Mouse (Mus musculus) megakaryocyte, embryonic 14.5 days (primary cell): ENCODE results near the gene Tspan4. TPM values are rescaled to one million over a fixed set of nuclear protein-coding genes. Genes with fewer than 3 reads are reported as not detected.
A peak's percentile ranks its signal among the peaks of the same experiment; 100 is the strongest.

Experiments used
- H3K27me3 ChIP-seq: replicated peaks from 2 replicates; pipeline ENCODE3; 2012; ENCODE audit warnings: inconsistent platforms
- H3K36me3 ChIP-seq: replicated peaks from 2 replicates; pipeline ENCODE3; 2012; ENCODE audit warnings: low read length, inconsistent platforms, mixed read lengths
- H3K4me1 ChIP-seq: 2 replicates; pipeline ENCODE4 v1.6.1; 2012; ENCODE audit warnings: inconsistent platforms
- H3K4me3 ChIP-seq: replicated peaks from 2 replicates; pipeline ENCODE3; 2012; ENCODE audit warnings: moderate library complexity, mild to moderate bottlenecking, inconsistent platforms
- H3K9me3 ChIP-seq: 2 replicates; pipeline ENCODE4 v1.6.1; 2012; ENCODE audit warnings: inconsistent platforms
- FLI1 ChIP-seq: IDR thresholded peaks from 2 replicates; pipeline ENCODE4 v1.6.1; 2012; ENCODE audit warnings: low read length, inconsistent platforms, mixed read lengths
- GATA1 ChIP-seq: IDR thresholded peaks from 3 replicates; pipeline ENCODE4 v1.6.1; 2012; ENCODE audit warnings: mixed read lengths, low read length, inconsistent platforms, borderline replicate concordance
- polyA plus RNA-seq: library from polyadenylated mRNA; stranded (reverse); fragments of >175 nt; gene quantifications from 2 replicates; pipeline ENCODE4 v1.2.3, GENCODE M21; 2012; ENCODE audit warnings: low replicate concordance; ENCODE audit not compliant: insufficient read depth

The Tspan4 gene
- polyA plus RNA-seq, 1 experiment: 54.8 TPM

DNA sequence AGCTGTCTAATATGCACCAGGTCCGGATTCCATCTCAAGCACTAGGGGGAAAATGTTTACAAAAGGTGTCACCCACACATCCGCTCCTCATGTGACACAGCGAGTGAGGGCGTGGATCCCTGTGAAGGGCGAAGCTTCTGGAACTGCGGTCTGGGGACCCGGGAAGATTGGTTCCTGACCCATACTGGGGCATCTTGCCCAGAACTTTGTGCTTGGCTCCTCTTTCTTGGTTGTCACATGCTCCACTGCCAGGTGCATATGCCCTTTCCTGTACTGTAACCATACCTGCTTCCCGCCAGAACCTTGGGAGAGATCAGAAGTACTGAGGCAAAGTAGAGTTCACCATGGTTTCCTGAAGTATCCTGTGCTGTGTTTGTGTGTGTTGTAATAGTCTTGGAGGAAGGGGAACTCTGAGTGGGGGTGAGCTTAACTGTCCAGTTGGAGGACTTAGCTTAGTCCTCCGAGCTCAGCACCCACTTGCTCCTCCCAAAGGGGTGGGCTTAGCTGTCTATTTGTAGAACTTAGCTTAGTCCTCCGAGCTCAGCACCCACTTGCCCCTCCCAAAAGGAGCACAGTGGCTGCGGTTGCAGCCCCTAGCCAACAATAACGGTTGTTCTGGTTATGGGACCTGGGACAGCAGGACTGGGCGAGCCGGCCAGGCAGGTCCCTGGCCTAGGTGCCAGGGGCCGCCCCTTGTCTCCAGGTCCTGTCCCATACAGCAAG lies 14.5 kb upstream of the Tspan4 start, which contains the start of gene Cracr2b:
Cracr2b (plus strand) TSS at position 704 of the 723 bp plus-strand sequence.
- H3K27me3 ChIP-seq: peaks cover 20% of the 10 kb centered on the region
- H3K4me3 ChIP-seq: peak within 1 kb of the TSS; percentile 90
- H3K9me3 ChIP-seq: no peaks in the 10 kb centered on the region
- peaks cover 96% of the 10 kb centered on the region for H3K4me1 ChIP-seq
- H3K36me3 ChIP-seq: peaks cover 65% of the 10 kb centered on the region
- TF ChIP-seq FLI1 (no peak), GATA1 (no peak)

DNA sequence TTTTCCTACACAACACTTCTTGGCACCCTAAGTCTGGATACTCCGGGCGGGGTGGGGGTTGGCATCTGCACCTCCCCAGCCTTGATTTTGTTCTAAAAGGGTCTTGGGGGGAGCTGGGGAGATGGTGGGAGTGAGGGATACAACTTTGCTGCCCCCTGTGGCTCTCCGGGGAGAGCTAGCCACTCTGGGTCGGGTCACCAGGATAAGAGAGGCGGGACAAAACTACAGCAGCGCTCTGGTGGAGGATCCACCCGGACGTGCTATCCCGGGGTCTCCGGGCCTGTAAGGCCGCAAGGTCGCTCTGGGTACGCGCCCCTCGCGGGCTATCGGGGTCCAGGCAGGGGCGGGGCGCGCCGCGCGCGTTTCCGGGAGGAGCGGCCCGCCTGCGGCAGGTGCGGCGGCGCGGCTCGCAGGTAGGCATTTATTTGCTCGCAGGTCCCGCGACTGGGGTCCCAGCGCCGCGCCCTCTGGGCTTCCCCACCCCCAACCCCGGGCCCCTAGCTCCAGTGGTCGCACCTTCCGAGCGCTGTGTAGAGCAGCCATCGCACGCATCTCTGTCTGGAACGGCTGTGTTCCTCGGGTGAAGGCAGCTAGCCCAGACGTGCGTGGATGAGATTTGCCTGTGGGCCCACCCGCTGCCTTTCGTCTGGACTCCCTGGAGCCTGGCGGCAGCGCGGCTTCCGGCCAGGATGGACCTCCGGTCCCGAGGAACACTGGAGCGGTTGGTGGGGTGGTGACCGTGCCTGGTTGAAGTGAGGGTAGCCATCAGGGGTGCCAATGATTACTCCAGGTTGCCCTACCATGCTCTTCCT lies 13.3 kb upstream of the Tspan4 start:
- H3K4me3 ChIP-seq: peak overlapping the region; percentile 90
- TF ChIP-seq FLI1 (no peak), GATA1 (no peak)
- peaks cover 61% of the 10 kb centered on the region for H3K36me3 ChIP-seq
- H3K9me3 ChIP-seq: no peaks in the 10 kb centered on the region
- peaks cover 20% of the 10 kb centered on the region for H3K27me3 ChIP-seq
- H3K4me1 ChIP-seq: peaks cover 98% of the 10 kb centered on the region

- Histone ChIP-seq H3K9me3 (no peaks in the 10 kb centered on the region), H3K4me1 (peaks cover 95% of the 10 kb centered on the region), H3K36me3 (peaks cover 55% of the 10 kb centered on the region), H3K4me3 (peak overlapping the region; percentile 90), H3K27me3 (peaks cover 20% of the 10 kb centered on the region)
- TF ChIP-seq GATA1 (no peak), FLI1 (no peak)
Measured at GRCm38 (mm10) chr7:141462333-141462821, 12.7 kb upstream of the Tspan4 start.

- Histone ChIP-seq H3K36me3 (peaks cover 39% of the 10 kb centered on the region), H3K9me3 (no peaks in the 10 kb centered on the region), H3K4me3 (peak overlapping the region; percentile 86), H3K27me3 (peaks cover 20% of the 10 kb centered on the region), H3K4me1 (peaks cover 92% of the 10 kb centered on the region)
- TF ChIP-seq GATA1: no peak
- TF ChIP-seq FLI1: no peak
Measured at GRCm38 (mm10) chr7:141463824-141464602, 11.0 kb upstream of the Tspan4 start.

DNA sequence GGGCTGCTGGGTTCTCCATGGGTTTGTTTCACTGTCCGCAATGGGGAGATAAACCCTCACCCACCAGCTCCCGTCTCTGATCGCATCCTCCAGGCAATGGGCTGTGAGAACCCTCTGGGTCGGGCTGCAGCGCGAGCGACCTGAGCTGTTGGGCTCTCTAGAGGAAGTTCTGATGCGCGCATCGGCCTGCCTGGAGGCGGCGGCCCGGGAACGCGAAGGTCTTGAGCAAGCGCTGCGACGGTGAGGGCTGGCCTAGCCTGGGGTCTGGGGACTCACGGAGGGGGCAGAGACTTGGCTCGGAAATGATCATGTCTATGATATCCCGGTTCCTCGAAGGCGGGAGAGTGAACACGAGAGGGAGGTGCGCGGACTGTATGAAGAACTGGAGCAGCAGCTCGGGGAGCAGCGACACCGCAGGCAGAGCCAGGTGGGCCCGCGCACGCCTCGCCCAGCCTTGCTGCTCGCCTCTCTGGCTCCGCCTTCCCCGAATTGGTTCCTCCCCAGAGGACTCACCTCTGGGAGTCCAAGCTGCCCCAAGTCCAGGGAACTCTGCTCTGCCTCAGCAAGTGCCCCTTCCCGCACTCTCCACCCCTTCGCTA lies 10.3 kb upstream of the Tspan4 start:
- Histone ChIP-seq H3K36me3 (peaks cover 39% of the 10 kb centered on the region), H3K4me3 (peak overlapping the region; percentile 86), H3K4me1 (peaks cover 92% of the 10 kb centered on the region), H3K27me3 (peaks cover 20% of the 10 kb centered on the region), H3K9me3 (no peaks in the 10 kb centered on the region)
- no peak for TF ChIP-seq FLI1
- TF ChIP-seq GATA1: no peak

DNA sequence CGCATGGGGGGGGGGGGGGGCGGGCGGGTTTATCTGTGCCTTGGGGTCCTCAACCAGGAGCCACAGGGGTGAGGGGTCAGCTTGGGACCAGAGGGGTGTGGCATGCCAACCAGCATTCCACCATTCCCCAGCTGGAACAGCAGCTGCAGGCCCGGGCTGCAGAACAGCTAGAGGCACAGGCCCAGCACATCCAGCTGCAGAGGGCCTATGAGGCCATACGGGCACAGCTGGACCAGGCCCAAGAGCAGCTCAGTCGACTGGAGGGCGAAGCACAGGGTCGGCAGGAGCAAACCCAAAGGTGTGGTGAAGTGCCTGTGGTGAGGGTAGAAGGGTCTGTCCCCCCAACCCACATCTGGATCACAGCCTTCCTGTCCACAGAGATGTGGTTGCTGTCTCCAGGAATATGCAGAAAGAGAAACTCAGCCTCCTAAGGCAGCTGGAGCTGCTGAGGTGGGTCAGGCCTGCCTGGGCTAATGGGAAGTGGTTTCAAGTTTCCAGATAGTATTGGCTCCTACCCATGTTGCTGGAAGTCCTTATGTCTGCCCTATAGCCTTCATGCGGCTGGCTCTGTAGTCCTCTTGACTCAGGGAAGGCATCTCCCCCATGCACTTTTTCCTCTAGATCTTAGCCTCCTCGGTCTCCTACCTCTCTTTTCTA lies 9.5 kb upstream of the Tspan4 start:
- Histone ChIP-seq H3K9me3 (no peaks in the 10 kb centered on the region), H3K27me3 (peaks cover 20% of the 10 kb centered on the region), H3K4me3 (peak overlapping the region; percentile 86), H3K4me1 (peaks cover 95% of the 10 kb centered on the region), H3K36me3 (peaks cover 39% of the 10 kb centered on the region)
- TF ChIP-seq GATA1 (no peak), FLI1 (no peak)

DNA sequence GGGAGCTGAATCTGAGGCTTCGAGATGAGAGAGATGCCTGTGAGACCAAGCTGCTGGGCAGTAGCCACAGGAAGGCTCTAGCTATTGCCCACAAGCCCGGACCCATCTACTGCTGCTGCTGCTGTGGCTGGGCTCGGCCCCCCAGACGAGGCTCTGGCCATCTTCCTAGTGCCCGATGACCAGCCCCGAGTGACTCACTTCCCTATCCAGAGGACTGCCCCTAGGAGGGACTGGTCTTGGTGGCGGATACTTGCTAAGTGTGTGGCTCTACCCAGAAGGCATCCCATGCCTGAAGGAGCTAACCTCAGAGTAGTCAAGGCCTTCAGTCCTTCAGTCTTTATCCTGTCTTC lies 9.0 kb upstream of the Tspan4 start:
- Histone ChIP-seq H3K36me3 (peaks cover 39% of the 10 kb centered on the region), H3K9me3 (no peaks in the 10 kb centered on the region), H3K4me3 (peak overlapping the region; percentile 86), H3K4me1 (peaks cover 95% of the 10 kb centered on the region), H3K27me3 (peaks cover 16% of the 10 kb centered on the region)
- no peak for TF ChIP-seq FLI1
- TF ChIP-seq GATA1: no peak

DNA sequence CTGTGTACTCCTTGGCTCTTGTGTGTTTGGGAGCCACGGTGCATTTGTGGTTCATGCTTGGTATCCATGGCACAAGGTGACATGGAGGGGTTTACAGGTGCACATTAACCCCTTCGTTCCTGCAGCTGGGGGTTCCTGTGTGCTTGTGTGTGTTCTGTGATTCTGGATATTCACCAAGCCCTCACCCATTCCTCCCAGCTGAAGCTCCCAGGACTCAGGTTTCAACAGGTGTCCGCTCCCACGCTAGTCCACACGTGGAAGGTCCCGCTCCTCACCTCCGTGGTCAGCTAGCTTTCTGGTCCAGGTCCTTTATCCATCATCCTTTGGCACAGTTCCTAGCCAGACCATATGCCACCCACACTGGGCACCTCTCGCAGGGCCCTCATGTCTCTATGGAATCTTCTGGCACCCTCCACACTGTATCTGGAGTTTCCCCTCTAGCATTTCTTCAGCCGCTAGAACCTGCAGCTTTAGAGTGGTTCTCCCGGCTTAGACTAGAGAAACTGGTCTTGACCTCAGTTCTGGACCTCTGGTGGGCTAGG lies 8.4 kb upstream of the Tspan4 start:
- Histone ChIP-seq H3K4me3 (peak overlapping the region; percentile 99), H3K27me3 (peaks cover 12% of the 10 kb centered on the region), H3K4me1 (peaks cover 94% of the 10 kb centered on the region), H3K36me3 (peaks cover 45% of the 10 kb centered on the region), H3K9me3 (no peaks in the 10 kb centered on the region)
- no peak for TF ChIP-seq GATA1
- no peak for TF ChIP-seq FLI1
